Mouse (Mus musculus) olfactory bulb, adult 2 months (tissue): ENCODE measurements around the gene Ccer2. TPM values are rescaled to one million over a fixed set of nuclear protein-coding genes. Genes with fewer than 3 reads are reported as not detected.
A peak's percentile ranks its signal among the peaks of the same experiment; 100 is the strongest.

Experiments used
- H3K27ac ChIP-seq: fragments of 200-500 bp; 2 replicates; pipeline ENCODE4 v1.5.1; 2012; ENCODE audit warnings: low read depth, low read length; ENCODE audit not compliant: insufficient read depth
- H3K4me1 ChIP-seq: fragments of 200-500 bp; 2 replicates; pipeline ENCODE4 v1.6.1; 2012; ENCODE audit warnings: low read length; ENCODE audit not compliant: control insufficient read depth, insufficient read depth
- H3K4me3 ChIP-seq: fragments of 200-500 bp; 2 replicates; pipeline ENCODE4 v1.5.1; 2012; ENCODE audit warnings: mild to moderate bottlenecking, low read depth, low read length, moderate library complexity; ENCODE audit not compliant: insufficient read depth
- CTCF ChIP-seq: fragments of 200-500 bp; IDR thresholded peaks from 2 replicates; pipeline ENCODE4 v1.5.1; 2012; ENCODE audit warnings: low read depth, mild to moderate bottlenecking, low read length, moderate library complexity; ENCODE audit not compliant: insufficient read depth
- POLR2A ChIP-seq: fragments of 200-500 bp; IDR thresholded peaks from 2 replicates; pipeline ENCODE4 v1.6.1; 2012; ENCODE audit warnings: mild to moderate bottlenecking, low read depth, low read length, moderate library complexity; ENCODE audit not compliant: insufficient read depth
- WGBS: fragments of 180-500 bp; shearing (Covaris S2); methylation state at CpG from one replicate; pipeline ENCODE4 v1.1.7; 2018; 5-methylcytosine and 5-hydroxymethylcytosine counted together
- polyA plus RNA-seq: library from polyadenylated mRNA; stranded (reverse); fragments of >200 nt; gene quantifications from 2 replicates; pipeline ENCODE4 v1.2.4, GENCODE M21; 2012; ENCODE audit warnings: low replicate concordance; ENCODE audit not compliant: missing spikeins, insufficient read depth, insufficient read length

Ccer2 gene
- polyA plus RNA-seq, 1 experiment: not detected

DNA sequence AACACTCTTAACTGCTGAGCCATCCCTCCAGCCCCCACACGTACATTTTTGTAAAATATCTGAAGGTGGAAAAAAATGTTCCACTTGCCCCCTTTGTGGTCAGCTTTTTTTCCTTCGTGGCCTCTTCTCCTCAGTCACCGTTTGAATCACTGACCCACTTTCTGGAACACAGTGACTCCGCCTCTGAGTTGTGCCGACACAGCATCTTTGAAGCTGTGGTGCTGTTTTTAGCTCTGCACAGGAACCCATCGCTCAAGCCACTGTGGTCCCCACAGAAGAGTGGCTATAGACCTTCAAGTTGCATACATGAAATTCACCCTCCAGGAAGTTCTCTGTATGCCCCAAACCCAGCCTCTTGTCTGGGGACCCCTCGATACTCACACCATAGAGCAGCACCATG lies 24.9 kb downstream of the Ccer2 start:
- TF ChIP-seq CTCF: no peak
- no peak for TF ChIP-seq POLR2A
- 40% methylated on average over 7 of the region's 7 CpGs for WGBS
- H3K4me3 ChIP-seq: no peak overlapping the region
- H3K27ac ChIP-seq: peak overlapping the region; percentile 12; the same call in 1 of the 2 replicates
- H3K4me1 ChIP-seq: peaks cover 23% of the 10 kb centered on the region

DNA sequence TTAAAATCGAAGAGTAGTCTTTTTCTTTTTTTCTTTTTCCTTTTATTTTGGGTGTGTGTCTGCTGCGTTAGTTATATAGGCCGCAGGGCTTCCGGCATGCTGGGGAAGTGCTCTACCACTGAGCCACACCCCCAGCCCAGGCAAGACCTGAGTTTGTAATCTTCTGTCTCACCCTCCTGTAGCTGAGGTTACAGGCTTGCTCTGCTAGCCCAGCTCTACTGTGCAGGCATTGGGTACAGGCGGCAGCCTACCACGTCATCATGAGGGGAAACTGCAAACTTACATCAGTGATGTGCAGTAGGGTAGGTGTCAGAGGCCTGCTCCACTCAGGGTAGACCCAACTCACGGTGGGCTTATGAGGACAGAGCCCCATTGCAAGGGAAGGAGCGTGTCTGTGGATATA lies 25.3 kb downstream of the Ccer2 start:
- Histone ChIP-seq H3K4me1 (peaks cover 23% of the 10 kb centered on the region), H3K4me3 (no peak overlapping the region), H3K27ac (peak overlapping the region; percentile 12; the same call in 1 of the 2 replicates)
- TF ChIP-seq POLR2A (no peak), CTCF (no peak)
- WGBS: 75% methylated on average over 8 of the region's 8 CpGs

DNA sequence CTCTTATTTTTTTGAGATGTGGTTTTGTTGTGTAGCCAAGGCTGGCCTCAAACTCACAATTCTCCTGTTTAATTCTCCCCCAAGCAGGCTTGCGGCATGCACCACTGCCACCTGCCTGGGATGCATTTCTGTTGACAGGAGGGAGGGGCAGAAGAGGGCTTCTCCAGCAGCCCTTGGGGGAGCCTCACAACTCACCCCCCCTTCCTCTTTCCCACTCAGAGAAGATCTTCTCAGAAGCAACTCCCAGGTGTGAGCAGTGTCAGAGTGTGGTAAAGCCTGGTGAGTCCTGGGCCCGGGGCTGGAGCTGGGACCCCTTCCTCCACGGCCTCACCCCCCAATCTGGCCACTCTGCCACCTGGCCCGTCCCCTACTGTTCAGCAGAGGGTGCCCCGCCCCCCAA lies 29.2 kb downstream of the Ccer2 start:
- Histone ChIP-seq H3K4me1 (peaks cover 24% of the 10 kb centered on the region), H3K4me3 (no peak overlapping the region), H3K27ac (no peak overlapping the region)
- TF ChIP-seq CTCF (no peak), POLR2A (no peak)
- 65% methylated on average over 5 of the region's 5 CpGs for WGBS

DNA sequence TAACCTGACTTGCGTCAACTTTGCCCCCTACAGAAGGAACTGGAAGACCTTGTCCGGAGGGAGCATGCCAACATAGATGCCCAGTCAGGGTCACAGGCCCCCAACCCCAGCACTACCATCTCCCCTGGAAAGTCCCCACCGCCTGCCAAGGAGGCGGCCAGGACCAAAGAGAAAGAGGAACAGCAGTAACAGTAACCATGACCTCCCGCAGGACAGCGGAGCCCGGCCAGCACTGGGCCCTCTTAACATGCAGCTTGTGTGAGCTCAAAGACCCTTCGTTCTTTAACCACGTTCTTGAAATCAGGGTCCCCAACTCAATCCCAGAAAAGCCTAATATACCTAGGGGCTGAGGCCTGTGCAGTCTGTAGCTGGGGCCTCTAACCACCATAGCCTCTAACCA lies 31.9 kb downstream of the Ccer2 start:
- Histone ChIP-seq H3K4me3 (no peak overlapping the region), H3K4me1 (peaks cover 12% of the 10 kb centered on the region), H3K27ac (no peak overlapping the region)
- no peak for TF ChIP-seq CTCF
- TF ChIP-seq POLR2A: no peak
- WGBS: 89% methylated on average over 9 of the region's 9 CpGs

DNA sequence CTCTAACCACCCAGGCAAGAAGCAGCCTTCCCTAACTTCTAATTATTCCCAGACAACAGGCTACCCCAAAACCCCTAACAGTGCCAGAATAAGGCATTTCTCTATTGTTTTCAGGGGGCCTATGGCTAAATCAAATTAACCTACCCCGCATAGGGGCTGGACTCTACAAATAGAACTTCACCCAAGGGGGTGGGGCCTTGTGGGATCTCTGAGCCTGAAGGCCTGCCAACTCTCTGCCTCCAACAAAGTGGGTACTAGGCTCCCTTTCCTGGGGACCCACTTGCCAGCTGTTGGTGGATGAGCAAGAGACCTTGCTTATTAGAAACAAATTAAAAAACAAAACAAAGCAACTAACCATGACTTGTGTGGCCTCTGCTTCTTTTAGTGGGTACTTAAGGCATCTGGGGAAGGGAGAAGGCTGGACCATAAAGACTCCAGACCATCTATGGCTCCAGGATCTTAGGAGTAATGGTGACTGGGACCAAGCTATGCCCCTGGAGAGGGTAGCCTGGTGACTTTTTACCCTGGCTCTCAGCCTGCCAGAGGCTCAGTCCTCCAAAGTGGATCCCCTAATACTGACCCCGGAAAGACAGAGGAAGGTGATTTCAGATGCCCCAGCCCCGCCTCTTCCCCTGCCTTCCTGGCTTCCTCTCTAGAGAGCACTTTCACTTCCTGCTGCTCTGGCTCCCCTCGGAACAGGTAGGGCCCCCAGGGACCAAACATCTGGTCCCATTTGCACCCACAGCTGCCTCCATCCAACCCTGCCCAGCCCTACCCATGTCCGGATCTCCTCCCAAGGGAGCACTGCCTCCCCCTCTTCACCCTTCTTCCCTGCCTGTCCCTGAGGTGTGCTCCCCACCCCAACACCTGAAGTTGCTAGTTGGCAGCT lies 32.6 kb downstream of the Ccer2 start, which contains the start of gene Rinl:
Rinl (plus strand) TSS at position 663 of the 889 bp plus-strand sequence.
- no peak within 1 kb of the TSS for H3K4me3 ChIP-seq
- no peak for TF ChIP-seq CTCF
- no peak for TF ChIP-seq POLR2A
- WGBS: 75% methylated on average over 5 of the region's 5 CpGs
- H3K27ac ChIP-seq: no peak within 1 kb of the TSS
- peaks cover 12% of the 10 kb centered on the region for H3K4me1 ChIP-seq

DNA sequence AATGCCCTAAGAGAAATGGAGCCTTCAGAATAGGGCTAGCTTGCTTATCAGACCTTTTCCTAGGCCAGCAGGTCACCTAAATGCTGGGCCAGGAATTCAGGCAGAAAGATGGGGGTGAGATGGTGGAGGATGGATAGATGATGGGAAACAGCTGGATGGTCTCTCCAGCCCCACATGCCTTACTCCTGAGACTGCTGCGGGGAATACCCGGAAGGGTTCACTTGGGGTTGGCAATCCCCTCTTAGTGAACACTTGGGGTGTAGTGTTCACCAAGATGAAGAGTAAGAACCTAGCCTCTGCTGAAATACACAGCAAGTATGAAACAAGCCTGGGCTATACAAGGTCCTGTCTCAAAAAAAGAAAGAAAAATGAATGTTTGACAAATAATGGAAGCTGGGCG lies 33.3 kb downstream of the Ccer2 start:
- 91% methylated on average over 3 of the region's 3 CpGs for WGBS
- H3K4me3 ChIP-seq: no peak overlapping the region
- H3K27ac ChIP-seq: no peak overlapping the region
- H3K4me1 ChIP-seq: peaks cover 7% of the 10 kb centered on the region; the same call in 1 of the 2 replicates
- TF ChIP-seq POLR2A (no peak), CTCF (no peak)

DNA sequence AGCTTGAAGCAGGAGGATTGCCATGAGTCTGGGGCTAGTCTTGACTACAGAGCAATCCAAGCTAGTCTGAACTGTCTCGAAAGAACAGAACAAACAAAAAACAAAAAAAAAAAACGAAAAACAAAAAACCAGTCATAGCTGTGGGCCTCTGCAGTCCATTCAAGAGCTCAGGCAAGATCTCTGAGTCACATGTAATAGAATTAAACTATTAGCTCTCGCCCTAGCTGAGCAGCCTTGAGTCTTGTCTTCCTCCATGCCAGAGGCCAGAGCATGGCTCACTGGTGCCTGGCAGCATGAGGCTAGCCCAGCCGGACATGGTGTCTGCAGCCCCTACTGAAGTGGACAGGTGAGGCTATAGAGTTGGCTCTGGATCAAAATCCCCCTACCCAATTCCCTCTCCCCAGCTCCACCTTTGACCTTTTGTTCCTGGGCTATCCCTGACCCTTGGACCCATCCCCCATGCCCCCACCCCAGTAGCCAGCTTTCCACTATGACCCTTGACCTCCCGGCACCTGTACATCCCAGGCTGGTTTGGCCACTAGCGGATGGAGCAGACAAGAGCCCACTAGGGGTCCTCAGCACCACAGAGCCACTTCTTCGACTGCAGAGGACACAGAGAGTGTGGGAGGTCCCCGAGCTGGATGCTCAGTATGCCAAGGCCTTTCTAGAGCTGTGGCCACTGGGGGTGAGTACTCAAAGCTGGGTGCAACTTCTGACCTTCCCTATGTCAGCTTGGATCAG lies 34.3 kb downstream of the Ccer2 start:
- H3K4me3 ChIP-seq: no peak overlapping the region
- 53% methylated on average over 8 of the region's 8 CpGs for WGBS
- no peak overlapping the region for H3K27ac ChIP-seq
- H3K4me1 ChIP-seq: peaks cover 5% of the 10 kb centered on the region; the same call in 1 of the 2 replicates
- TF ChIP-seq POLR2A: no peak
- TF ChIP-seq CTCF: no peak

DNA sequence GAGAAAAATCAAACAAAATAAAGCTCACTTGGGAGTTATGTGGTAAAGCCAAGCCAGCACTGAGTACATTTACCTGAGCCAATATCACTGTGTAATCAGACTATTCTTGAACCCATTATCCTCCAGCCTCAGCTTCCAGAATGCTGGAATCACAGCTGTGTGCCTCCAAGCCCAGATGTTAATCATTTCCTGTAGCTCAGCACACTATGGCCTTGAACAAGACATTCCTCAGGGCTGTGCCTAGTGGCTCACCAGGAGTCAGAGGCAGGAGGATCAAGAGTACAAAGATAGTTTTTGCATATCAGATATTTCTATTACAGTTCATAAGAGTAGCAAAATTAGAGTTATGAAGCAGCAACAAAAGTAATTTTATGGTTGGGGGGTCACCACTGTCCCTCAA lies 35.7 kb downstream of the Ccer2 start:
- Histone ChIP-seq H3K4me3 (no peak overlapping the region), H3K4me1 (peaks cover 11% of the 10 kb centered on the region; the same call in 1 of the 2 replicates), H3K27ac (no peak overlapping the region)
- TF ChIP-seq POLR2A (no peak), CTCF (no peak)
